Mouse (Mus musculus): ENCODE measurements around the gene Haspin. TPM values are rescaled to one million over a fixed set of nuclear protein-coding genes. Genes with fewer than 3 reads are reported as not detected.

Haspin gene
- 0.84 and 2.5 TPM in 2 replicates for polyA plus RNA-seq (2012; rRNA removed)

DNA sequence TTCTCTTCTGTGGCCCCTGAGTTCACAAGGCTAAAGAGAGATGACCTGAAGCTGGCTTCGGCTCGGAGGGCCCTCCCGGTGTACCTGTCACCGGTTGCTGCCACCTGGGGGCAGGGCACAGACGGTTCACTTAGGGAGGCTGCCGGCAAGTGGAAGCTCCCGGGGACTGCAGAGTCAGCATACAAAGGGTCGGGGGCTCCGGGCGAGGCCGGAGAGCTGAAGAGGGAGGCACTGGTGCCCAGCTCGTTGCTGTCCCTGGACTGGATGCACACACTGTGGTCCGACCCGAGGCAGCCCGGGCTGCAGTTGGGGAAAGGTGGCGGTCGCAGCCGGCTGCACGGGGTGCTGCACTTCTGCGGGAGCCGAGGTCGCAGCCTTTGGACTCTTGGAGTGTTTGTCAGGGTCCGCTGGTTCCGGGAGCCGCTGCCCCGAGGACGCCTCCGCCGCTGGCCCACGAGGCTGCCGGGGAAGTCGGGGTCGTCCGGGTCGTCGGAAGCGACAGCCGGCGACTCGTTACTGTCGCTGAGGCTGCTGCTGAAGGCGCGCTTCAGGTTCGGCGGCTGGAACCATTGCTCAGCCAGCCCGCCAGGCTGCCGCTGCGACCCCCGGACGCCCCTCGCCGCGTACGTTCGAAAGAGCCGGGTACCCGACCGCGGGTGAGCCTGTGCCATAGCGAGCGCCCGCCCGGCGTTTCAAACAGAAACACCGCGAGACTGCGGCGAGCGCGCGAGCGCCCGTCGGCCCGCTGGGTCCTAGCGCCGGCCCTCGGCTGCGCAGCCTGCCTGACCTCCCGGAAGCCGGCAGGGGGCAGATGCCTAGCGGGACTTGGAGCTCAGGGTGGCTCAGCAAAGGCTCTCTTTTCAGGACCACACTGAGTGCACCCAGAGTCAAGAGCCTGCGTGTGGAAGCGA is at the start of gene Haspin:
Gene Haspin, minus strand, starts transcription at position 704 of the 911 bp plus-strand sequence.
- peak within 1 kb of the TSS; percentile 92 for H3K4me3 ChIP-seq (ENCODE audit: low read depth, low read length)
- H3K36me3 ChIP-seq (ENCODE audit: control insufficient read depth, insufficient read depth, low read length): peaks cover 1% of the 10 kb centered on the region; the same call in 1 of the 2 replicates
- H3K27ac ChIP-seq (ENCODE audit: insufficient read depth, low read depth, low read length): peak within 1 kb of the TSS; percentile 71
- H3K4me1 ChIP-seq (ENCODE audit: control insufficient read depth, insufficient read depth, insufficient read length, low read length): peaks cover 11% of the 10 kb centered on the region; the same call in 1 of the 2 replicates
- under 1% methylated on average over 84 of the region's 84 CpGs for WGBS
- peak; percentile 44; the same call in 1 of the 2 replicates for TF ChIP-seq POLR2A (IDR thresholded peaks at IDR 0.05; ENCODE audit: low read depth, low read length)
- peak; percentile 94 for TF ChIP-seq CTCF (IDR thresholded peaks at IDR 0.05; ENCODE audit: extremely low read depth, insufficient read length, insufficient replicate concordance, low read depth, low read length)
- H3K27me3 ChIP-seq (ENCODE audit: control insufficient read depth, insufficient read depth, low read length): no peaks in the 10 kb centered on the region

DNA sequence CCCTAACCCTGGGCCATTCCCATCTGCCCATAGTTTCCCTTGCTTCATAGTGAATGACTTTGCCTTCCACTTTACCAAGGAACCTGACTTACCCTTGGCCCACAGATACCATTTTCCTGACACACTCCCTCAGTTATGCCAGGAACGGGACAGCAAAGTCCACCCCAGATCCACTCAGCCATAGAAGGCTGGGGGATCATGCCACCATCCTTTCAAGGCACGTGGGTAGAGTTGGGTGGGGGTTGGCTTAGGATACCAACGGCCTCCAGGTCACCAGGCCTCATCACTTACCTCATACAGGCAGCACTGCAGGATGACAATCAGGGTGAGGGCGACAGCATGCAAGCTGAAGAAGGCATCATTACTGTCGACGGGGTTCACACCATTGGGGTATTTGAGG is 49.1 kb upstream of the Haspin start:
- no peaks in the 10 kb centered on the region for H3K27me3 ChIP-seq (ENCODE audit: control insufficient read depth, insufficient read depth, low read length)
- TF ChIP-seq POLR2A (IDR thresholded peaks at IDR 0.05; ENCODE audit: low read depth, low read length) (no peak), CTCF (IDR thresholded peaks at IDR 0.05; ENCODE audit: extremely low read depth, insufficient read length, insufficient replicate concordance, low read depth, low read length) (no peak)
- WGBS: 88% methylated on average over 6 of the region's 6 CpGs
- H3K36me3 ChIP-seq (ENCODE audit: control insufficient read depth, insufficient read depth, low read length): peaks cover 48% of the 10 kb centered on the region
- no peak overlapping the region for H3K27ac ChIP-seq (ENCODE audit: insufficient read depth, low read depth, low read length)
- H3K4me1 ChIP-seq (ENCODE audit: control insufficient read depth, insufficient read depth, insufficient read length, low read length): no peaks in the 10 kb centered on the region; the same call in 1 of the 2 replicates
- H3K4me3 ChIP-seq (ENCODE audit: low read depth, low read length): no peak overlapping the region

DNA sequence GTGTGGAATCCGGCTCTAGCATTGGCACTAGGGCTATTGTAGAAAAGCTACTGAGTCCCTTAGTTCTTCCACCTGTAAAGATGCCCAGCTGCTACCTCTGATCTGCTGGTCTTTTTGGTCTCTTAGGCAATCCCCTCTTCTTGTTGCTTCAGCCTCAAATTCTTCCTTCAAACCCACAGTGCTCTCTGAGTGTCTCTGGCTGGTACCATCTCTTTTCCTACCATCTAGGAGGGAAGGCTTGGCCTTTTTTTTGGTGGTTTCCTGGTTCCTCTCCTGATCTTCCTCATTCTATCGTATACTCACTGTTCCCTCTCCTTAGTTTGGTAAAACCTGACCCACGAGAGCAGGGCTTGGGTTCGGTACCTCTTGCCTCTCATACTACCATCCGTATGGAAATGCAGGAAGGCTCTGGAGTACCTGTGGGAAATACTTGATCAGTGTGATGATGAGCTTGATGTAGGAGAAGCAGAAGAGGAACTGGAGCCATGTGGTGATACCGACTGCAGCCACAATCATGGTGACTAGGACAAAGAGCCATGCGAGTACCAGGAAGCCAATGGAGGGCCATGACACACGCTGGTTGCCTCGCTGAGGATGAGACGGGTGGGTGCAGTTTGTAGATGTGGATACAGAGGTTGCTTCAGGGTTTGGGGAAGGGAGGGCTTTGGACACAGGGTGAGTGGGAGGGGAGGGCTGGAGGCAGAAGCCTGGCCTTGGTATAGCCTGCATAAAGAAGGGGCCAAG is 48.0 kb upstream of the Haspin start:
- TF ChIP-seq POLR2A (IDR thresholded peaks at IDR 0.05; ENCODE audit: low read depth, low read length): no peak
- Histone ChIP-seq H3K27me3 (ENCODE audit: control insufficient read depth, insufficient read depth, low read length) (no peaks in the 10 kb centered on the region), H3K27ac (ENCODE audit: insufficient read depth, low read depth, low read length) (no peak overlapping the region), H3K4me1 (ENCODE audit: control insufficient read depth, insufficient read depth, insufficient read length, low read length) (no peaks in the 10 kb centered on the region; the same call in 1 of the 2 replicates), H3K4me3 (ENCODE audit: low read depth, low read length) (no peak overlapping the region), H3K36me3 (ENCODE audit: control insufficient read depth, insufficient read depth, low read length) (peaks cover 41% of the 10 kb centered on the region)
- WGBS: 85% methylated on average over 10 of the region's 10 CpGs

DNA sequence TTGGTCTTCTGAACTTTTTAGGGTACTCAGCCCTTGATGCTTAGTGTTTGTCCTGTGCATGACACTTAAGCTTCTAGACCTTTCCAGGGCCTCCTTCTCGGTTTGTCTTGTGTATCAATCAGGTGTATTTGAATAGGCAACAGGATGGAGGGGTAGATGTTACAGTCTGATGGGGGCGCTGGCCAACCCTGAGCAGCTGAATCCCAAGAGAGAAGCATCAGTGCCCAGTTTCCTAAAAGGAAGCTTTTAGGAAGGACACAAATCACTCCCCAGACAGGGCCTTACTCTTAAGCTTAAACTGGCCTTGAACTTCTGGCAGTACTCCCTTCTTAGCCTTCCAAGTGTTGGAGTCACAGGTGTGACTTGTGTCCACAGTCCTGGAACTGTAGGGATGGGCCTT is 39.8 kb upstream of the Haspin start:
- 9% methylated on average over 2 of the region's 2 CpGs for WGBS
- H3K27ac ChIP-seq (ENCODE audit: insufficient read depth, low read depth, low read length): peak overlapping the region; percentile 99
- no peak; the same call in 1 of the 2 replicates for TF ChIP-seq POLR2A (IDR thresholded peaks at IDR 0.05; ENCODE audit: low read depth, low read length)

DNA sequence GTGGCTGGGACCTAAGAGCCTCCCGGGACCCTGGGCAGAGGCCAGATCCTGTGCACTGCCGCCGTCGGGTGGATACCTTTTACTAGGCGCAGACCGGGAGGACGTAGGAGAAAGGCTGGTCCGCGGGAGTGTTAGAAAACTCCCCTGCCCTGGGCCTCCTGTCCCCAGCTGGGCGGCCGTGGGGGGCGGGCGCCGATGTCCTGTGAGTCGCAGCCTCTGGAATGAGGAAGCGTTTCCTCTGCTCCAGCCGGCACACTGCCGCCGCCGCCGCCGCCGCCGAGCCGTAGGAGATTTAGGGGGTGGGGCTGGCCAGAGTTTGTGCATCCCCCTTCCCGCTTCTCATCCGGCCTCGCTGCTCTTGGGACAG is 39.4 kb upstream of the Haspin start:
- H3K36me3 ChIP-seq (ENCODE audit: control insufficient read depth, insufficient read depth, low read length): peaks cover 14% of the 10 kb centered on the region
- H3K4me1 ChIP-seq (ENCODE audit: control insufficient read depth, insufficient read depth, insufficient read length, low read length): peaks cover 4% of the 10 kb centered on the region; the same call in 1 of the 2 replicates
- peak overlapping the region; percentile 89 for H3K4me3 ChIP-seq (ENCODE audit: low read depth, low read length)
- WGBS: 1% methylated on average over 28 of the region's 28 CpGs
- peak overlapping the region; percentile 99 for H3K27ac ChIP-seq (ENCODE audit: insufficient read depth, low read depth, low read length)
- no peaks in the 10 kb centered on the region for H3K27me3 ChIP-seq (ENCODE audit: control insufficient read depth, insufficient read depth, low read length)
- TF ChIP-seq CTCF (IDR thresholded peaks at IDR 0.05; ENCODE audit: extremely low read depth, insufficient read length, insufficient replicate concordance, low read depth, low read length) (no peak), POLR2A (IDR thresholded peaks at IDR 0.05; ENCODE audit: low read depth, low read length) (no peak)

More for the DNA sequence above, 39.8 kb upstream of the Haspin start:
- Histone ChIP-seq H3K27me3 (ENCODE audit: control insufficient read depth, insufficient read depth, low read length) (no peaks in the 10 kb centered on the region), H3K36me3 (ENCODE audit: control insufficient read depth, insufficient read depth, low read length) (peaks cover 14% of the 10 kb centered on the region), H3K4me1 (ENCODE audit: control insufficient read depth, insufficient read depth, insufficient read length, low read length) (peaks cover 4% of the 10 kb centered on the region; the same call in 1 of the 2 replicates), H3K4me3 (ENCODE audit: low read depth, low read length) (peak overlapping the region; percentile 89)

DNA sequence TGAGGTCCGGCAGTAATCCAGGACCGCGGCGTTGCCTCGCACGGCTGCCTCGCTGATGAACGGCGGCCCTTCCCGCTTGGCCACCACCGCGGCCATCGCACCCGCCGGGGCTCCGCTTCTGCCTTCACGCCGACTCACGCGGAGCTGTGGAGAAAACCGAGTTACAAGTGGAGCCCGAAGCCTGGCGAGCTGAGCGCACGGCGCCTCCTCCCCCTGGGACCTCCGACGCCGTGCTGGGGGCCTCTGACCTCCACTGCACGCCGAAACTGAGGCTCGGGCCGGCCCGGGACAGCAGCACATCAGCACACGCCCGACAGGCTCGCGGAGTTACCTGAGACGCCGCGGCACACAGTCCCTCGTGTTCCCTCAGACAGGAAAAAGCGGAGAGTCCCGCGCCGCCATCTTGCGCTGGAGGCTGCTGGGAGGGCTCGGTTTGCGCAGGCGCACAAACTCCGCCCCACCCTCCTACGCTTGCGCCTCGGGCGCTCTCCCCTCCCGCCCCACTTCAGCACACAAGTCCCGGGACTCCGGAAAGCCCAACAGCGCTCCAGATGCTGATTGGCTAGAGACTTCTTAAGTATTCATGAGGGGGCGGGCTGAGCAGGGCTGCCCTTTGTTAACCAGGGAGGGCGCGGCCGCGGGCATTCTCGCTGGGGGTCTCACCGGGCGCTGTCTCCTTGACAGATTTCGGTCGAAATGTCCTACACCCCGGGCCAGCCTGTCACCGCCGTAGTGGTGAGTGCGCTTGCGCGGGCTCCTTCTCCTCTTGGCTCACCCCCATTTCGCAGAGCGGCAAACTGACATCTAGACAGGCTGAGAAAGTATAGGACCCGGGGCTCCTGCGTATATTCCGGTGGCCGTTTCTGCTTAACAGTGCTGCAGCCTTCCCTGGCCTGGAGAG is 38.8 kb upstream of the Haspin start, which contains the start of the genes Emc6 and Tax1bp3:
Gene Emc6, minus strand, starts transcription at position 430 of the 901 bp plus-strand sequence.
Gene Tax1bp3, plus strand, starts transcription at position 476 of the 901 bp plus-strand sequence.
- TF ChIP-seq POLR2A (IDR thresholded peaks at IDR 0.05; ENCODE audit: low read depth, low read length): peak; percentile 73
- no peak for TF ChIP-seq CTCF (IDR thresholded peaks at IDR 0.05; ENCODE audit: extremely low read depth, insufficient read length, insufficient replicate concordance, low read depth, low read length)
- H3K27ac ChIP-seq (ENCODE audit: insufficient read depth, low read depth, low read length): peak within 1 kb of the TSS; percentile 99
- WGBS: under 1% methylated on average over 81 of the region's 81 CpGs
- peaks cover 9% of the 10 kb centered on the region for H3K36me3 ChIP-seq (ENCODE audit: control insufficient read depth, insufficient read depth, low read length)
- H3K27me3 ChIP-seq (ENCODE audit: control insufficient read depth, insufficient read depth, low read length): no peaks in the 10 kb centered on the region
- H3K4me1 ChIP-seq (ENCODE audit: control insufficient read depth, insufficient read depth, insufficient read length, low read length): peaks cover 4% of the 10 kb centered on the region; the same call in 1 of the 2 replicates
- H3K4me3 ChIP-seq (ENCODE audit: low read depth, low read length): peak within 1 kb of the TSS; percentile 89
